Mouse (Mus musculus): Measurements from ENCODE around the gene Mpped1. TPM values are rescaled to one million over a fixed set of nuclear protein-coding genes. Genes with fewer than 3 reads are reported as not detected.

The Mpped1 gene
- total RNA-seq, 1 experiment = 0.40 TPM

DNA sequence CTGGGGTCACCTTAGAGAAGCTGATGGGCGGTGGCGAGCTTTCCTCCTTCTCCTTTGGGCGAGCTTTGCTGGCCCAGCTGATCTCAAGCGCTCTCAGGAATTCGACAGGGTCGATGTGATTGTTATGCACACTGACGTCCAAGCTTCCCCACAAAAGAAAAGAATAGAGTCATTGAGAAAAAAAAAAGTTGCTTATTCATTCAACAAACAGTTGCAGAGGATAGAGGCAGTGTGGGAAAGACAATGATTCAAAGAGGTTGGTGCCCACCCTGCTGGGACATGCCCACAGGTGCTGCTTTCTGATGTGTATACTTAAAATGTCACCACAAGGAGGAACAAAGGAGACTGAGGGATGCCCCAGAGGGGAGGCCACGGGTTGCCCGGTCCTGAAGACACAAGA lies 116.7 kb downstream of the Mpped1 start:
- H3K36me3 ChIP-seq (ENCODE audit: control insufficient read depth, insufficient read depth, low read length, poor library complexity, severe bottlenecking) = no peaks in the 10 kb centered on the region
- DNase-seq (ENCODE audit: low read depth, low spot score) = peak; percentile 26
- in situ Hi-C loops (cut with MboI; ENCODE audit: low sequenced_read_pairs in 2 of 2, unreplicated experiment in 2 of 2) = no loop called here

DNA sequence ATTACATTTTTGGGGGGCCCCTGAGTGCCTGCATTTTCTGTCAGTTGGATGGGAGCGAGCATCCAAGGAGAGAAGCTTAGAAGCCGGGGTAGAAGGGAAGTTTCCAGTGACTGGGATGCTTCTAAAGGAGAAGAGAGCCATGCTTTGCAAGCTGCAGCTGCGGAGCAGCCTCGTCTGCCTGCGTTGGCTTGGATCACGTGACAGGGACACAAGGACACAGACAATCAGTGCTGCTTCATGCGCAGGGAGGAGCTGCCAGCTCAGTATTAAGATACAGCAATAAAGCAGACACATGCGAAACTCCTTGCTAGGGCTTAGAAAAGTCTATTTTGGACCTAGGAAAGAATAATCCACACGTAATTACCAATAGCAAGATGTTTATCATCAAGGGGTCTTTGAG lies 118.0 kb downstream of the Mpped1 start:
- TF ChIP-seq ZNF384 (IDR thresholded peaks at IDR 0.05; ENCODE audit: low read depth, low read length) (no peak), HCFC1 (IDR thresholded peaks at IDR 0.05; ENCODE audit: borderline replicate concordance, insufficient read depth, low read length) (no peak), ZC3H11A (IDR thresholded peaks at IDR 0.05; ENCODE audit: borderline replicate concordance, low read depth, low read length) (no peak), CHD2 (IDR thresholded peaks at IDR 0.05; ENCODE audit: low read depth, low read length) (no peak), MAFK (IDR thresholded peaks at IDR 0.05; ENCODE audit: insufficient read depth, low read depth, low read length) (no peak)
- H3K36me3 ChIP-seq (ENCODE audit: control insufficient read depth, insufficient read depth, low read length, poor library complexity, severe bottlenecking) = no peaks in the 10 kb centered on the region
- H3K4me3 ChIP-seq (ENCODE audit: insufficient read depth in 1 of 2, low read depth in 1 of 2, low read length in 2 of 2, poor library complexity in 1 of 2, severe bottlenecking in 1 of 2) = no peak overlapping the region
- no peak overlapping the region for H3K9ac ChIP-seq (ENCODE audit: insufficient read depth, low read depth, low read length, poor library complexity, severe bottlenecking)
- no peaks in the 10 kb centered on the region for H3K9me3 ChIP-seq (ENCODE audit: control insufficient read depth, insufficient read depth, low read depth, low read length)
- peaks cover 2% of the 10 kb centered on the region in 2 experiments; a peak in 1 of 4 replicates for H3K4me1 ChIP-seq (ENCODE audit: control insufficient read depth in 2 of 2, insufficient read depth in 2 of 2, low read length in 2 of 2, poor library complexity in 1 of 2)
- no peak for DNase-seq (ENCODE audit: low read depth, low spot score)
- H3K27ac ChIP-seq (ENCODE audit: insufficient read depth, low read depth, low read length, poor library complexity, severe bottlenecking) = no peak overlapping the region
- in situ Hi-C loops (cut with MboI; ENCODE audit: low sequenced_read_pairs in 2 of 2, unreplicated experiment in 2 of 2) = no loop called here

More for the DNA sequence above, 116.7 kb downstream of the Mpped1 start:
- TF ChIP-seq MAFK (IDR thresholded peaks at IDR 0.05; ENCODE audit: insufficient read depth, low read depth, low read length) (0 out of 2 replicates have a peak, but pooled peaks have one; percentile 20), HCFC1 (IDR thresholded peaks at IDR 0.05; ENCODE audit: borderline replicate concordance, insufficient read depth, low read length) (no peak), CHD2 (IDR thresholded peaks at IDR 0.05; ENCODE audit: low read depth, low read length) (no peak), ZC3H11A (IDR thresholded peaks at IDR 0.05; ENCODE audit: borderline replicate concordance, low read depth, low read length) (no peak), ZNF384 (IDR thresholded peaks at IDR 0.05; ENCODE audit: low read depth, low read length) (peak; percentile 87)
- H3K27ac ChIP-seq (ENCODE audit: insufficient read depth, low read depth, low read length, poor library complexity, severe bottlenecking) = no peak overlapping the region
- no peak overlapping the region for H3K9ac ChIP-seq (ENCODE audit: insufficient read depth, low read depth, low read length, poor library complexity, severe bottlenecking)
- no peaks in the 10 kb centered on the region for H3K9me3 ChIP-seq (ENCODE audit: control insufficient read depth, insufficient read depth, low read depth, low read length)
- H3K4me3 ChIP-seq (ENCODE audit: insufficient read depth in 1 of 2, low read depth in 1 of 2, low read length in 2 of 2, poor library complexity in 1 of 2, severe bottlenecking in 1 of 2) = no peak overlapping the region
- 0 out of 4 replicates have a peak, but pooled peaks cover 0 to 2% of the 10 kb centered on the region in 2 experiments for H3K4me1 ChIP-seq (ENCODE audit: control insufficient read depth in 2 of 2, insufficient read depth in 2 of 2, low read length in 2 of 2, poor library complexity in 1 of 2)

DNA sequence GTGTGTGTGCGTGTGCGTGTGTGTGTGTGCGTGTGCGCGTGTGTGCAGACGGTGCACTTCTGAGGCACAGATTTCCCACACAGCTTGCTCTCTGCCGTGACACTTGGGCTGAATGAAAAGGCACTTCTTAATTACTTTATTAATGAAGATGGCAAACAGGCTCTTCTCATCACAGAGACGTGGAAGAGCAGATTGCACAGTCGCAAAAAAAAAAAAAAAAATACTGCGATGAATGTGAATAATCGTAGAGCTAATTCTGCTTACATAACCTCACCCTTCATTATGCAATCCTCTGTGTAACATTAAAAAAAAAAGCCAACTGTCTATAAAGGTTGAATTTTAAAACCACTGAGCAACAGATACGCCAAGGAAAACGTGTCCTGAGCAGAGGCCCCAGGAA lies 127.2 kb downstream of the Mpped1 start:
- Histone ChIP-seq H3K27ac (ENCODE audit: insufficient read depth, low read depth, low read length, poor library complexity, severe bottlenecking) (no peak overlapping the region), H3K36me3 (ENCODE audit: control insufficient read depth, insufficient read depth, low read length, poor library complexity, severe bottlenecking) (no peaks in the 10 kb centered on the region; the same call in 1 of the 2 replicates), H3K4me1 (ENCODE audit: control insufficient read depth in 2 of 2, insufficient read depth in 2 of 2, low read length in 2 of 2, poor library complexity in 1 of 2) (peaks cover 0 to 9% of the 10 kb centered on the region in 2 experiments; a peak in 1 of 4 replicates), H3K9me3 (ENCODE audit: control insufficient read depth, insufficient read depth, low read depth, low read length) (no peaks in the 10 kb centered on the region), H3K9ac (ENCODE audit: insufficient read depth, low read depth, low read length, poor library complexity, severe bottlenecking) (no peak overlapping the region), H3K4me3 (ENCODE audit: insufficient read depth in 1 of 2, low read depth in 1 of 2, low read length in 2 of 2, poor library complexity in 1 of 2, severe bottlenecking in 1 of 2) (no peak overlapping the region)
- no peak for DNase-seq (ENCODE audit: low read depth, low spot score)
- in situ Hi-C loops (cut with MboI; ENCODE audit: low sequenced_read_pairs in 2 of 2, unreplicated experiment in 2 of 2) = no loop called here
- TF ChIP-seq ZNF384 (IDR thresholded peaks at IDR 0.05; ENCODE audit: low read depth, low read length) = no peak
- no peak for TF ChIP-seq MAFK (IDR thresholded peaks at IDR 0.05; ENCODE audit: insufficient read depth, low read depth, low read length)
- TF ChIP-seq HCFC1 (IDR thresholded peaks at IDR 0.05; ENCODE audit: borderline replicate concordance, insufficient read depth, low read length) = no peak
- TF ChIP-seq ZC3H11A (IDR thresholded peaks at IDR 0.05; ENCODE audit: borderline replicate concordance, low read depth, low read length) = no peak

Other genes starting within 250 kb of the Mpped1 start
- 43.4 and 44.7 TPM in 2 replicates for gene Tspo, start 215.9 kb upstream of the Mpped1 start, total RNA-seq (2012; rRNA removed)
- gene Mcat, start 215.7 kb upstream of the Mpped1 start, total RNA-seq (2012; rRNA removed) = 24.3 and 30.9 TPM in 2 replicates
- gene Ttll12, start 184.3 kb upstream of the Mpped1 start, total RNA-seq (2012; rRNA removed) = 32.2 and 45.5 TPM in 2 replicates
- 1.6 and 1.7 TPM in 2 replicates for gene Scube1, start 54.4 kb upstream of the Mpped1 start, total RNA-seq (2012; rRNA removed)